Mouse (Mus musculus) urinary bladder, adult 18-20 months (tissue): ENCODE data around the gene Prelid1.

Experiments used
- DNase-seq, 2 experiments: peaks; one replicate each; pipeline ENCODE4 v3.0.0; 2022; ENCODE audit warnings: low spot score in 2 of 2, mixed read lengths in 2 of 2

Prelid1 gene

DNA sequence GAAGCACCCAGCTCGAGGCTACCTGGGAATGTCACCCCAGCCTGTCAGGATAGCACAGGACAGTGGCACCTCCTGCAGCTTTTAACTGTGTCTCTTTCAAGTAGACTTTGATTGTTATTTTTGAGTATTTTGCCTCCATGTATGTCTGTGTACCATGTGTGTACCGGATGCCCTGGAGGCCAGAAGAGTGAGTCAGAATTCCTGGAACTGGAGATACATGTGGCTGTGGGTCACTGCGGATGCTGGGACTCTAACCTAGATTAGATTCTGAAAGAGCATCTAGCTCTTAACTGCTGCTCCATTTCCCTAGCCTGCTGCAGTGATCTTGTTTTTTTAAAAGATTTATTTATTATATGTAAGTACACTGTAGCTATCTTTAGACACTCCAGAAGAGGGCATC, 12.0 kb downstream of the Prelid1 start:
- DNase-seq, result no peak

GRCm38 (mm10) chr13:55335701-55336100, 15.4 kb downstream of the Prelid1 start:
- no peak for DNase-seq

DNA sequence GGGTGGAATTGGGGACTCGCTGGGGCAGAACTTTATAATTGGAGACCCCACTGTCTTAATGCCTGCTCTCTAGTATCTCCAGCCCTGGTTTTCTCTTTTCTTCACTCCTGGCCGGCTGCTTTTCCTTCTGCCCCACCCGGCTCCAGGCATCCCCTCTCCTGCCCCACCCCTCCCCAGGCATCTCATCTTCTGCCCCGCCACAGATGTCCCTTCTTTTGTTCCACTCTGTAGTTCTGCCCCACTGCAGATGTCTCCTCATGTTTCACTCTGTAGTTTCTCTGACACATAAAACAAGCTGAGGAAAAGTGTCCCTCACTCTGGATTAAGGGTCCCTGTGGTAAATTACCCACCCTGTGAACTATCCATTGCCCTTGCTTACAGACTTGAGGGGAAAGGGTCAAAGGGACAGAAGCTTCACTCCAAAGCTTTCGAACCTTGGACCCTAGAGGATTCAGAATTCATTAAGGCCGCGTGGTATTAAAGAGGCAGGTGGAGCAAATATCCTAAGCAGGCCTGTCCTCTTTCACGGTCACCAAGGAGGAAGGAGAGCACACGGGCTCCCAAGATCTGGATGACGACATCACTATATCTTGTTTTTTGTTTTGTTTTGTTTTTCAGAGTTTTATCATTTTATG, 17.2 kb downstream of the Prelid1 start:
- no peak for DNase-seq

DNA sequence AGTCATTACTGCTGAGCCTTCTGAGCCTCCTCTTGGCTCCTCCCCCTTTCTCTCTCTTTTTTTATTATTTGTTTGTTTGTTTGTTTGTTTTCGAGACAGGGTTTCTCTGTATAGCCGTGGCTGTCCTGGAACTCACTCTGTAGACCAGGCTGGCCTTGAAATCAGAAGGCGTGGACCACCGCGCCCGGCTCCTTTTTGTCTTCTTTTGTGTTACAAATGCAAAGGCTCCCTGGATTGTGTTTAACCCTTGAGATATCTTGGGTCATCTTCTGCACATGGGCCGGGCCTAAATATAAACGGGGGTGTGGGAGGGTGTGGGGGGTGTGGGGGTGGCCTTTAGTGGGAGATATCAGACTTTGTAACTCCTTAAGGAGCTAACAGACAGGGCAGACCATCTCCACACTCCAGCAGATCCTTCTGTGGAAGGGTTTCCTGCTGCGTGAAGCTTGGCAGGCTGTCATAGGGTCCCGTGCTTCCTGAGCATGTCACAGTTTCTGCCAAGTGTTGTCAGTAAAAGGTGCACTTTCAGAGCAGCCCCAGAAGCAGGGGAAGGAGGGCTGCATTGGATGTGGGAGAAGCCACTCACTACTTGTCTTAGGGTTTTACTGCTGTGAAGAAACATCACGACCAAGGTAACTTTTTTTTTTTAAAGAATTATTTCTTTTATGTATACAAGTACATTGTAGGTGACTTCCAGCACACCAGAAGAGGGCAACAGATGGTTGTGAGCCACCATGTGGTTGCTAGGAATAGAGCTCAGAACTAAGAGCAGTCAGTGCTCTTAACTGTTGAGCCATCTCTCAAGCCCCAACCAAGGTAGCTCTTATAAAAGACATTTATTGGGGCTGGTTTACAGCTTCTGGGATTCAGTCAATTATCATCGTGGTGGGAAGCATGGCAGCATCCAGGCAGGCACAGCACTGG, 18.1 kb downstream of the Prelid1 start:
- no peak for DNase-seq

- DNase-seq, result no peak
Observed at GRCm38 (mm10) chr13:55339259-55339658, 19.0 kb downstream of the Prelid1 start.

DNA sequence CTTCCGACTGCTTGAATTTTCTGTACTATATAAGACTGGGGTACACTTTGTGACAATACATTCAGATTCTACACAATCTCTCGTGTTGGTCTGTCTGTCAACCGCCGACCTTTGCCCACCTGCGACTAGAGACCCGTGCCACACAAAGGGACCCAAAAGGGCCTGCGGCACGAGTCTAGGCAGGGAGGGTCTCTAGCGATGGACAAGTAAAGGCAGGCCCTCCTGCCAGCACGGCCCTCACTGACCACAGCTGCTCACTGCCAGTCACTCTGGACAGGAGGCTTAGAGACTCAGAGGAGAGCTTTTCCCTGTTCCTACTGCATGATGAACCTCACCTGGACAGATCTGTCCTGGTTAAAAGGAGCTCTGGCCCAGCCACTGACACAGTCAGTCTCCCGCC, 22.2 kb downstream of the Prelid1 start:
- no peak for DNase-seq

- no peak for DNase-seq
Observed at GRCm38 (mm10) chr13:55344286-55344685, 24.0 kb downstream of the Prelid1 start.

- DNase-seq, result no peak
Observed at GRCm38 (mm10) chr13:55346745-55347144, 26.4 kb downstream of the Prelid1 start.

- DNase-seq, result no peak
Observed at GRCm38 (mm10) chr13:55361145-55361544, 40.8 kb downstream of the Prelid1 start.

DNA sequence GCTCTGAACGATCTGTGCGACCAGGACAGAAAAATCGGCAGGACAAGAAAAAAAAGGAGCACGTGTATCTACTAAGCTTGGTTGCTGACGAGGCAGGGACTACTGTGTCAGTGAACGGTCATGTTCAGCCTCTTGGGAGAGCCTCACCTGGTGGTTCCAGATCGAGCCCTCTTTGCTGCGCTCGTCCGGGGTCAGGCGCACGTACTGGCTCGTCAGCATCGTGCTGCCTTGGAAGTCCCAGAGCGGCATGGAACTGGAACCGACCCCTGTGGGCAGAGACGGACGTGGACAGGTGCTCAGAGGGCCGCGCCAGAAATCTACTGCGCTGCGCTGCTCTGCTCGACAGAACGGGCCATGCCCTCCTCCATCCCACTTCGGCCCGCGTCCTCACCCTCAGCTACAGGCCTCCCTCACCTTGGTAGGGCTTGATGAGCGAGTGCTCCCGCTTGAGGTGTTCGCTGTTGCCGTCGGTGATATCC, 41.7 kb downstream of the Prelid1 start:
- DNase-seq, result no peak

DNA sequence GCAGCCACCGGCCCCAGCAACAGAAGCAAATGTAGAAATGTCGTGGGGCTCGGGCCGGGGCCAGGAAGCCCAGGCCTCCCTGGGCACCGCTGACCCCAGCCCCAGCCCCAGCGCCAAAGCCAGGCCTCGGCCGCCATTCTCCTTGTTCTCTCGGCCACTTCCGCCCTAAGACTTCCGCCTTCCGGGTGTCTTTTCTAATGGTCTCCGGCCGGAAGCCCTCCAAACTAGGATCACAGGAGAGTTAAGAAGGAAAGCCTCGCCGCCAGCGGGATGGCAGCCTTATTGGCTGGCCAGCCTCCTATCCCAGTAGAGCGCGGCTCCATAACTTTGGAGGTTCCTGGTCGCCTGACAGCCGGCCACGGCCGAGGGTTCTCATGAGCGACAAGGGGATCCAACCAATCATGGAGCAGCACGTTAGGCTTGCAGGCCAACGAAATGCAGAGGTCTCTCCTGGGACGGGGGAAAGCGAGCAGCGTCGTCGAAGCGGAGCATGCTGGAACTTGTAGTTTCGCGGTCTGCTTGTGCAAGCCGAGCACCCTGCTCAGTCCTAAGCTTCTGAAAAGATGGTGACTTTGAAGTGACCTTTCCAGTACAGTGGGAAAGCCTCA, 42.3 kb downstream of the Prelid1 start, which contains the start of gene Lman2:
Gene Lman2, minus strand, starts transcription at position 331 of the 608 bp plus-strand sequence.
- peak; percentile 90 to 97 for DNase-seq

DNA sequence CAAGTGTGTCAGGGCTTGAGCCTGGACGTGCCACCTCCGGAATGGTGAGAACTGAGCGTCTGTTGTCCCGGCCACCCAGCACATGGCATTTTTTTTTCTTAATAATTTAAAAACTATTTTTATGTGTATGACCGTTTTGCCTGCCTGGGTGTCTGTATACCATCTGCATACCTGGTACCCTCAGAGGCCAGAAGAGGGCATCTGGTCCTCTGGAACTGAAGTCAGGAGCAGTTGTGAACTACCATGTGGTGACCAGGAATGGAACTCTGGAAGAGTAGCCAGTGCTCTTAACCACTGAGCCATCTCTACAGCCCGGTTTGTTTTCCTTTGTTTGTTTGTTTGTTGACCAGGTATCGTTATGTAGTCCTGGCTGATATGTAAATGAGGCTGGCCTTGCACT, 48.1 kb downstream of the Prelid1 start:
- DNase-seq, result no peak

DNA sequence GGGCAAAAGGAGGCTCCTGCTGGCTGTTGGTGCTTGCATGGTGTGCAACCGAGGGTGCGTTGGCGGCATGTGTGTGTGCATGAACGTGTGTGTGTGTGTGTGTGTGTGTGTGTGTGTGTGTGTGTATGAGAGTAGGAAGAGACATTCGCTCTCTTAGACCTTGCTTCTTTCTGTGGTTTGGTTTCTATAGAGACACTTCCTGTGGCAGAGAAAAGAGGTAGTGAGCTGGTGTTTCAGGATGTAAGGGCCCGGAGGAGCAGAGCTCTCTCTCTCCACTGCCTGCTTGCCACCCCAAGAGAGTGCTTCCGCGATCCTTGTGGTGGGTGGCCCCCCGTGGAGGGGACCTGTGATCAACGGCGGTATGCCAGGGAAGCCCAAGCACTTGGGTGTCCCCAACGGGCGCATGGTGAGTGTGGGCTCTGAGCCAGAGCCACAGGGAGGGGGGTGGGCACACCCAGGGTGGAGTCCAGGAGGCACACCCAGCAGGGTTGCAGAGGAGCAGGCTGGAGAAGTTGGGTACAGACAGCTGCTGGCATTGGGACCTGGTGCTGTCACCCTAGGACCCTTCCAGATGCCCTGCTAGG, 49.3 kb downstream of the Prelid1 start, which contains the start of gene Rgs14:
Gene Rgs14, plus strand, starts transcription at position 202 of the 584 bp plus-strand sequence.
- DNase-seq, result no peak

- DNase-seq, result no peak
Observed at GRCm38 (mm10) chr13:55370234-55370633, 49.9 kb downstream of the Prelid1 start.

DNA sequence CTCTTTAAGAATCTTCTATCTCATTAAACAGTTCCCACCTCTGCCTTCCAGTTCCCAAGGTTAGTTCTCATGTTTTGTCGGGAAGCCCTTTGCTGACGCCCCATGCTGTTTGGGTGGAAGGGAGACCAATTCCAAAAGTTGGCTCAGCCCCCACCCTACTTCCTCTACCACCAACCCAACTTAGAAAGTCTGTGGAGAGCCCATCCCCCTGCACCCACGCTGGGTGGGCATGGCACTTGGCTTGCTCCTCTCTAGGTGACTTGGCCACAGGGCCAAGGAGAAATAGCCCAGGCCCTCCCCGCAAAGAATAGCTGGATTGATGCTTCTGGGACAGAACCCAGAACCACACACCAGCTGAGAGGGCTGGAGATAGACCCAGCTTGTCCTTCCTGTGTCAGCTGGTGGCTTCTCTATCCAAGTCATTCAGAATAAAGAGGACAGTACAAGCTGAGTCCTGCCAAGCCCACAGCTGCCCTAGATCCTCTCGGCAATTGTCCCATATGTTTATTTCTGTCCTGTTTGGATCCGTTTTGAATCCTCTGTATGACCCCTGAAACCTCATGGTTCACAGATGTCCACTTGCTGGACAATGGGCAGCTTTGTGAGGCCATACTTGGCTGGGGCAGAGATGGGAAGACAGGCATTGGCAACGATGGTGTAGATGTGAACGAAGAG, 50.8 kb downstream of the Prelid1 start:
- no peak for DNase-seq

DNA sequence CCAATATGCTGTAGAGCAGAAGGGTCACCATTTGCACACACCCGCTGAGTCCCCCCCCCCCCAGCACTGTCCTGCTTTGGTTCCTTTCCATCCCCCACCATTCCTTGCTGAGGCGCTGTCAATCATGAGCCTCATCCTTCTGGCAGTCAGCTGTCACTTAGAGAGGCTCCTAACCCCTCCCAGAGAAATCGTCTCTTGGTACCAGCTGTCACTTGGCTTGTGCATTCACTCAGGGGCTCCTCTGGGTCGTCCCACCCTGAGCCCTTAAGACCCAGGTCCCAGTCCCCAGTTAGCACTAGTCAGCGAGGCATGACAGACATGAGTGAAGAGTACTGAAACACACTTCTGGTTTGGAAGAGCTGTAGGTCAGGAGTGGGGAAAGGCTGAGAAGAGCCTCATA, 51.4 kb downstream of the Prelid1 start:
- no peak for DNase-seq

DNA sequence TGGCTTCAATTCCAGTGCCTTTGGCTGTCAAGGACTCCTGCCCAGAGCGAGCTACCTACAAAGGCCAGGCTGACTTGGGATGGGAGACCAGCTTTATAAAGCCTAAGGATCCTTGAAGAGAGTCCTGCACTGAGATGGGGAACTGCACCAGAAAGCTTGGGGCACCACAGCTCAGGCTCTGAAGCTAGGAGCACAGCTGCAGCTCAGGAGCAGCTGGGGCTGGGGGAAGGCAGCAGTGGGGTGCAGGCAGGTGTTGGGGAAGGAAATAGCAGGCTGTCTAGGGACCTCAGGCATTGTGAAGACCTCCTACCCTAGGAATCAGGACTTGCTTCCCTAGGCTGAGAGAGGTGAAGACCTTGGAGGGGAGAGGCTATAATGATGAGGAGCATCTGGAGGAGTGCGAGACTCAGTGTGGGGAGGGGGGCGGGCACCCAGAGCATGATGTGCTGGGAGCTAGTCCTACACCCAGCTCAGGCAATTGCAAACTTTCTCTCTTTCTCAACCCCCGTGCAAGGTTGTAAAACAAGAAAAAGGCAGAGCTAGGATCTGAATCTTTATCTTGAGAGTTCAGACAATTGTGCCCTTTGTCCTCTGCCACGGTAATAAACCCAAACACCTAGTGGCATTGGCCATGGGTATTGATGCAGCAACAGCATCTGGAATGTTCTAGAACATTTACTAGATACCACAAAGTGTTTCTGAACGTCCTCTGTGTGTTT, 54.1 kb downstream of the Prelid1 start:
- DNase-seq, result no peak
